Mouse (Mus musculus): ENCODE measurements around the gene Shbg. TPM values are rescaled to one million over a fixed set of nuclear protein-coding genes. Genes with fewer than 3 reads are reported as not detected.
A peak's percentile ranks its signal among the peaks of the same experiment; 100 is the strongest.

The Shbg gene
- not detected for total RNA-seq (2021)

GRCm38 (mm10) chr11:69617805-69618204 lies at the start of gene Shbg:
Gene Shbg (minus strand): TSS chr11:69617905.
- DNase-seq (ENCODE audit: low spot score in 2 of 2): no peak
- intact Hi-C loops (cut with DNase I): no loop called here

- DNase-seq (ENCODE audit: low spot score in 2 of 2): no peak
- intact Hi-C loops (cut with DNase I): no loop called here
Observed at GRCm38 (mm10) chr11:69666665-69667005, 48.9 kb upstream of the Shbg start.

- intact Hi-C loops (cut with DNase I): no loop called here
- DNase-seq (ENCODE audit: low spot score in 2 of 2): peak; percentile 61 to 72
Observed at GRCm38 (mm10) chr11:69665961-69666664, 48.4 kb upstream of the Shbg start, which contains the start of gene Cd68. Gene Cd68 (minus strand): TSS chr11:69666153.

GRCm38 (mm10) chr11:69665457-69665960 lies 47.8 kb upstream of the Shbg start:
- intact Hi-C loops (cut with DNase I): no loop called here
- no peak for DNase-seq (ENCODE audit: low spot score in 2 of 2)

- intact Hi-C loops (cut with DNase I): no loop called here
Observed at GRCm38 (mm10) chr11:69664841-69665240, 47.1 kb upstream of the Shbg start.

GRCm38 (mm10) chr11:69663795-69664194 lies 46.1 kb upstream of the Shbg start:
- intact Hi-C loops (cut with DNase I): no loop called here
- no peak for DNase-seq (ENCODE audit: low spot score in 2 of 2)

More at GRCm38 (mm10) chr11:69664841-69665240, 47.1 kb upstream of the Shbg start:
- no peak for DNase-seq (ENCODE audit: low spot score in 2 of 2)

- intact Hi-C loops (cut with DNase I): no loop called here
- no peak for DNase-seq (ENCODE audit: low spot score in 2 of 2)
Observed at GRCm38 (mm10) chr11:69662967-69663671, 45.4 kb upstream of the Shbg start.

GRCm38 (mm10) chr11:69662213-69662966 lies 44.7 kb upstream of the Shbg start, which contains the start of gene Mpdu1:
Gene Mpdu1 (minus strand): TSS chr11:69662642.
- intact Hi-C loops (cut with DNase I): no loop called here

GRCm38 (mm10) chr11:69661221-69661881 lies 43.6 kb upstream of the Shbg start:
- intact Hi-C loops (cut with DNase I): no loop called here
- no peak for DNase-seq (ENCODE audit: low spot score in 2 of 2)

More at GRCm38 (mm10) chr11:69662213-69662966, 44.7 kb upstream of the Shbg start, which contains the start of gene Mpdu1:
- peak; percentile 93 to 96 for DNase-seq (ENCODE audit: low spot score in 2 of 2)

GRCm38 (mm10) chr11:69657462-69657881 lies 39.8 kb upstream of the Shbg start:
- intact Hi-C loops (cut with DNase I): no loop called here
- peak in 1 of 2 experiments; percentile 33 for DNase-seq (ENCODE audit: low spot score in 2 of 2)

- DNase-seq (ENCODE audit: low spot score in 2 of 2): peak in 1 of 2 experiments; percentile 0
Observed at GRCm38 (mm10) chr11:69656617-69657461, 39.1 kb upstream of the Shbg start.

GRCm38 (mm10) chr11:69656065-69656455 lies 38.4 kb upstream of the Shbg start:
- intact Hi-C loops (cut with DNase I): no loop called here
- peak in 1 of 2 experiments; percentile 1 for DNase-seq (ENCODE audit: low spot score in 2 of 2)

More at GRCm38 (mm10) chr11:69656617-69657461, 39.1 kb upstream of the Shbg start:
- intact Hi-C loops (cut with DNase I): no loop called here

GRCm38 (mm10) chr11:69655264-69656064 lies 37.8 kb upstream of the Shbg start, which contains the start of gene Sox15:
Gene Sox15 (plus strand): TSS chr11:69655314.
- intact Hi-C loops (cut with DNase I): no loop called here
- DNase-seq (ENCODE audit: low spot score in 2 of 2): peak; percentile 62 to 63

- intact Hi-C loops (cut with DNase I): no loop called here
- DNase-seq (ENCODE audit: low spot score in 2 of 2): no peak
Observed at GRCm38 (mm10) chr11:69654760-69655159, 37.1 kb upstream of the Shbg start.

GRCm38 (mm10) chr11:69653399-69653798 lies 35.7 kb upstream of the Shbg start:
- intact Hi-C loops (cut with DNase I): no loop called here
- no peak for DNase-seq (ENCODE audit: low spot score in 2 of 2)

- DNase-seq (ENCODE audit: low spot score in 2 of 2): no peak
- intact Hi-C loops (cut with DNase I): no loop called here
Observed at GRCm38 (mm10) chr11:69645860-69646259, 28.2 kb upstream of the Shbg start.

- DNase-seq (ENCODE audit: low spot score in 2 of 2): no peak
- intact Hi-C loops (cut with DNase I): no loop called here
Observed at GRCm38 (mm10) chr11:69635471-69635870, 17.8 kb upstream of the Shbg start.
